ENCODE assay signal across 24 mouse cellular contexts in the genomic region with DNA sequence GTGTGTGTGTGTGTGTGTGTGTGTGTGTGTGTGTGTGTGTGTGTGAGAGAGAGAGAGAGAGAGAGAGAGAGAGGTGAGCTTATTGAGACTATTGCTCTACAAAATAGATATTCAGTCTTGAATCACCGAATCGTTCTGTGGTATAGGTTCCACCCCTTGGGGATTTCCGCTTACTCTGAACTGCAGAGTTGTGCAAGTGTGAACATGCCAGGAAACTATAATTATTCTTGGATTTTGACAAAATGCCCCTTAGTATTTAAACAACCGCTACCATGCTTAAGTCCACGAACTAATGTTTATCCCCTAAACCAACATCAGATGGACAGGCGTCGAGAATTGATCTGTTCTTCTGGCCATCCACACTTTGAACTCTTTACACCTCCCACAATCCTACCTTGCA. TPM values are rescaled to one million over a fixed set of nuclear protein-coding genes. Genes with fewer than 3 reads are reported as not detected.
DNase-seq lines count a peak whose midpoint lies in the region; ATAC-seq and TF ChIP-seq lines count a peak whose summit lies in the region.
"Had no signal": no experiment of that assay in that cellular context is flagged by ENCODE, and none has a peak within 500 bp of the region (broad histone marks: within the 10 kb centered on the region; RNA-seq: fewer than 3 reads in every experiment).

No protein-coding gene starts in this region.

- no peaks in the 10 kb centered on the region for H3K27me3 ChIP-seq in embryonic facial prominence, embryonic 14.5 days (replicated peaks; ENCODE audit: control insufficient read depth, insufficient read depth, low read length)
- no peaks in the 10 kb centered on the region for H3K27me3 ChIP-seq in embryonic facial prominence, embryonic 10.5 days (replicated peaks; ENCODE audit: low read depth, poor library complexity, severe bottlenecking)
- no peaks in the 10 kb centered on the region for H3K27me3 ChIP-seq in heart, adult 2 months (ENCODE audit: control insufficient read depth, insufficient read depth, low read length)
- H3K27me3 ChIP-seq: embryonic facial prominence, embryonic 12.5 days; embryonic facial prominence, embryonic 15.5 days; forebrain, embryonic 12.5 days had no signal

- intact Hi-C loops in heart, adult 2 months (cut with DNase I) = no loop called here

- DNase-seq in embryonic facial prominence, embryonic 14.5 days (ENCODE audit: low spot score) = peak; percentile 49
- no peak for DNase-seq in embryonic facial prominence, embryonic 10.5 days (ENCODE audit: low spot score)
- DNase-seq in 3T3-L1 (ENCODE audit: low read depth, low spot score) = peak; percentile 48
- DNase-seq in NIH3T3 (ENCODE audit: low read depth) = peak; percentile 27
- DNase-seq in heart, adult 2 months = no peak
- DNase-seq in adrenal gland, postnatal 25 days = no peak
- no peak for DNase-seq in cerebellum, adult 9-11 months
- DNase-seq: adrenal gland, adult 2 months; adrenal gland, postnatal 10 days; adrenal gland, postnatal 36 days; cerebellum, adult 11-12 months; cerebellum, adult 2 months; cerebellum, adult 9-10 months; cerebellum, postnatal 25 days; embryo, embryonic 11 days had no signal

- H3K4me2 ChIP-seq in embryonic facial prominence, embryonic 14.5 days (ENCODE audit: low read depth, low read length) = no peak overlapping the region
- H3K4me2 ChIP-seq: embryonic facial prominence, embryonic 12.5 days; embryonic facial prominence, embryonic 15.5 days; forebrain, embryonic 12.5 days had no signal

- ATAC-seq in embryonic facial prominence, embryonic 14.5 days (ENCODE audit: low read depth) = no peak
- ATAC-seq in granulocyte monocyte progenitor cell, adult 5-6 weeks (replicated peaks; ENCODE audit: poor library complexity, severe bottlenecking) = peak; percentile 47
- ATAC-seq: forebrain, embryonic 14.5 days; forebrain, embryonic 16.5 days had no signal

- no peak overlapping the region for H3K9ac ChIP-seq in embryonic facial prominence, embryonic 14.5 days (ENCODE audit: low read depth, low read length)
- H3K9ac ChIP-seq in heart, adult 2 months (ENCODE audit: low read depth, low read length) = no peak overlapping the region
- H3K9ac ChIP-seq: embryonic facial prominence, embryonic 12.5 days; embryonic facial prominence, embryonic 15.5 days; forebrain, embryonic 12.5 days had no signal

- TF ChIP-seq POLR2A in heart, adult 2 months (IDR thresholded peaks at IDR 0.05; ENCODE audit: insufficient read depth, low read depth, low read length) = no peak

- H3K79me2 ChIP-seq in heart, adult 2 months (replicated peaks; ENCODE audit: control insufficient read depth, insufficient read depth, low read length) = no peaks in the 10 kb centered on the region

- no peak for TF ChIP-seq CTCF in heart, adult 2 months (IDR thresholded peaks at IDR 0.05)

- H3K9me3 ChIP-seq in embryonic facial prominence, embryonic 14.5 days (ENCODE audit: control insufficient read depth, low read length) = no peaks in the 10 kb centered on the region
- H3K9me3 ChIP-seq in embryonic facial prominence, embryonic 10.5 days = no peaks in the 10 kb centered on the region
- H3K9me3 ChIP-seq: embryonic facial prominence, embryonic 12.5 days; embryonic facial prominence, embryonic 15.5 days; forebrain, embryonic 10.5 days; forebrain, embryonic 12.5 days; G1E had no signal

- H3K36me3 ChIP-seq in embryonic facial prominence, embryonic 14.5 days (ENCODE audit: control insufficient read depth, insufficient read depth, low read length) = no peaks in the 10 kb centered on the region
- H3K36me3 ChIP-seq in embryonic facial prominence, embryonic 10.5 days (replicated peaks) = no peaks in the 10 kb centered on the region
- no peaks in the 10 kb centered on the region for H3K36me3 ChIP-seq in heart, adult 2 months (ENCODE audit: control insufficient read depth, insufficient read depth, low read length)
- H3K36me3 ChIP-seq: embryonic facial prominence, embryonic 12.5 days; embryonic facial prominence, embryonic 15.5 days; forebrain, embryonic 10.5 days; forebrain, embryonic 12.5 days; G1E had no signal

- no peak overlapping the region for H3K4me3 ChIP-seq in embryonic facial prominence, embryonic 14.5 days (ENCODE audit: low read depth, low read length)
- no peak overlapping the region for H3K4me3 ChIP-seq in embryonic facial prominence, embryonic 10.5 days
- H3K4me3 ChIP-seq in heart, adult 2 months = no peak overlapping the region
- H3K4me3 ChIP-seq: embryonic facial prominence, embryonic 12.5 days; embryonic facial prominence, embryonic 15.5 days; erythroblast, embryonic 14.5 days; forebrain, embryonic 10.5 days; forebrain, embryonic 12.5 days had no signal

- WGBS in embryonic facial prominence, embryonic 14.5 days = 72% methylated on average over 7 of the region's 7 CpGs
- 80% methylated on average over 7 of the region's 7 CpGs for WGBS in embryonic facial prominence, embryonic 10.5 days
- 90% methylated on average over 7 of the region's 7 CpGs for WGBS in heart, adult 2 months

- no peak for TF ChIP-seq EP300 in heart, adult 2 months (IDR thresholded peaks at IDR 0.05; ENCODE audit: insufficient read depth, low read depth, low read length)

- H3K27ac ChIP-seq in embryonic facial prominence, embryonic 14.5 days (replicated peaks; ENCODE audit: low read depth, low read length) = no peak overlapping the region
- no peak overlapping the region for H3K27ac ChIP-seq in embryonic facial prominence, embryonic 10.5 days (replicated peaks)
- no peak overlapping the region for H3K27ac ChIP-seq in heart, adult 2 months
- H3K27ac ChIP-seq: embryonic facial prominence, embryonic 12.5 days; embryonic facial prominence, embryonic 15.5 days; forebrain, embryonic 10.5 days; forebrain, embryonic 12.5 days had no signal

- no peaks in the 10 kb centered on the region for H3K4me1 ChIP-seq in embryonic facial prominence, embryonic 14.5 days (ENCODE audit: control insufficient read depth, insufficient read depth, low read length)
- H3K4me1 ChIP-seq in embryonic facial prominence, embryonic 10.5 days = 0 out of 2 replicates have a peak, but pooled peaks cover 7% of the 10 kb centered on the region
- H3K4me1 ChIP-seq in heart, adult 2 months (ENCODE audit: control insufficient read depth, insufficient read depth, low read length) = no peaks in the 10 kb centered on the region
- H3K4me1 ChIP-seq: embryonic facial prominence, embryonic 12.5 days; embryonic facial prominence, embryonic 15.5 days; forebrain, embryonic 10.5 days; forebrain, embryonic 12.5 days had no signal

RNA-seq across cellular contexts. Expression of gene Adgrl3, which starts 57.1 kb away (rescaled TPM):
- polyA plus RNA-seq in embryonic facial prominence, embryonic 14.5 days (2014; fragmentation: Nextera tagmentation; extraction: Ambion mirVana) = 26.0 and 29.5 TPM in 2 replicates
- 11.2 and 11.9 TPM in 2 replicates for polyA plus RNA-seq in embryonic facial prominence, embryonic 10.5 days (2016; fragmentation: Nextera tagmentation; extraction: Ambion mirVana)
- total RNA-seq in granulocyte monocyte progenitor cell, adult 5-6 weeks (2014; fragmentation: Nextera tagmentation) = not detected in 2 replicates
- total RNA-seq in granulocyte monocyte progenitor cell, adult 5-6 weeks (2017) = not detected in 2 replicates
- 1 to 10 TPM; 3.4 to 3.5 TPM for total RNA-seq in heart, adult 2 months (2021)
- polyA plus RNA-seq in heart, adult 2 months (2012; rRNA removed) = 0.90 and 1.6 TPM in 2 replicates
- total RNA-seq in adrenal gland, postnatal 25 days (2021) = 2.9 and 5.7 TPM in 2 replicates
- polyA plus RNA-seq: erythroblast, embryonic 14.5 days; G1E had no signal

Comparison
In these comparisons a context has a peak if more than half of its experiments do, and no peak if none do; other contexts are left out.
1. DNase-seq: peak in embryonic facial prominence, embryonic 14.5 days (single experiment), 3T3-L1 (single experiment) and NIH3T3 (single experiment); none in embryonic facial prominence, embryonic 10.5 days (single experiment), heart, adult 2 months (0 of 2), adrenal gland, postnatal 25 days (single experiment) and cerebellum, adult 9-11 months (single experiment).